Mouse (Mus musculus) testis, adult 2 months (tissue): ENCODE results near the gene Btbd11. TPM values are rescaled to one million over a fixed set of nuclear protein-coding genes. Genes with fewer than 3 reads are reported as not detected.

Source experiments
- H3K27ac ChIP-seq: fragments of 200-500 bp; 2 replicates; pipeline ENCODE4 v1.5.1; 2012; ENCODE audit warnings: low read depth, low read length; ENCODE audit not compliant: control insufficient read depth, insufficient read depth
- H3K27me3 ChIP-seq: fragments of 200-500 bp; 2 replicates; pipeline ENCODE4 v1.6.1; 2012; ENCODE audit warnings: mild to moderate bottlenecking, low read length, moderate library complexity; ENCODE audit not compliant: control insufficient read depth, insufficient read depth
- H3K36me3 ChIP-seq: fragments of 200-500 bp; 2 replicates; pipeline ENCODE4 v1.6.1; 2012; ENCODE audit warnings: mild to moderate bottlenecking, low read length; ENCODE audit not compliant: control insufficient read depth, insufficient read depth
- H3K4me1 ChIP-seq: fragments of 200-500 bp; 2 replicates; pipeline ENCODE4 v1.6.1; 2012; ENCODE audit warnings: low read length; ENCODE audit not compliant: control insufficient read depth, insufficient read depth
- H3K4me3 ChIP-seq: fragments of 200-500 bp; 2 replicates; pipeline ENCODE4 v1.5.1; 2012; ENCODE audit warnings: low read depth, mild to moderate bottlenecking, low read length, moderate library complexity, mixed read lengths; ENCODE audit not compliant: control insufficient read depth
- CTCF ChIP-seq: fragments of 200-500 bp; IDR thresholded peaks from 2 replicates; pipeline ENCODE4 v1.5.1; 2012; ENCODE audit warnings: low read depth, mild to moderate bottlenecking, inconsistent platforms, low read length, moderate library complexity; ENCODE audit not compliant: control insufficient read depth, insufficient read depth, insufficient replicate concordance
- POLR2A ChIP-seq: fragments of 200-500 bp; IDR thresholded peaks from 2 replicates; pipeline ENCODE4 v1.6.1; 2012; ENCODE audit warnings: low read depth, mild to moderate bottlenecking, inconsistent platforms, low read length, moderate library complexity; ENCODE audit not compliant: control insufficient read depth
- polyA plus RNA-seq: library from polyadenylated mRNA; depleted of rRNA; stranded (reverse); fragments of >200 nt; gene quantifications from 2 replicates; pipeline ENCODE4 v1.2.3, GENCODE M21; 2012

Gene Btbd11
- polyA plus RNA-seq, 1 experiment, result 0.25 TPM

- TF ChIP-seq CTCF (no peak), POLR2A (no peak)
- Histone ChIP-seq H3K27ac (no peak overlapping the region), H3K4me3 (no peak overlapping the region), H3K36me3 (no peaks in the 10 kb centered on the region), H3K4me1 (no peaks in the 10 kb centered on the region), H3K27me3 (no peaks in the 10 kb centered on the region)
These were observed 153.9 kb downstream of the Btbd11 start for GRCm38 (mm10) chr10:85540311-85541093.

- H3K27ac ChIP-seq, result no peak overlapping the region
- H3K36me3 ChIP-seq, result no peaks in the 10 kb centered on the region
- TF ChIP-seq POLR2A (no peak), CTCF (no peak)
- no peaks in the 10 kb centered on the region for H3K4me1 ChIP-seq
- no peaks in the 10 kb centered on the region for H3K27me3 ChIP-seq
- H3K4me3 ChIP-seq, result no peak overlapping the region
These were observed 154.9 kb downstream of the Btbd11 start for GRCm38 (mm10) chr10:85541481-85541880.

GRCm38 (mm10) chr10:85541892-85542630 lies 155.4 kb downstream of the Btbd11 start:
- Histone ChIP-seq H3K27me3 (no peaks in the 10 kb centered on the region), H3K27ac (no peak overlapping the region), H3K4me1 (no peaks in the 10 kb centered on the region), H3K36me3 (no peaks in the 10 kb centered on the region), H3K4me3 (no peak overlapping the region)
- TF ChIP-seq CTCF (no peak), POLR2A (no peak)

- TF ChIP-seq CTCF (no peak), POLR2A (no peak)
- no peaks in the 10 kb centered on the region for H3K27me3 ChIP-seq
- no peaks in the 10 kb centered on the region for H3K4me1 ChIP-seq
- H3K4me3 ChIP-seq, result no peak overlapping the region
- no peaks in the 10 kb centered on the region for H3K36me3 ChIP-seq
- H3K27ac ChIP-seq, result no peak overlapping the region
These were observed 156.7 kb downstream of the Btbd11 start for GRCm38 (mm10) chr10:85543281-85543680.

GRCm38 (mm10) chr10:85544991-85545390 lies 158.4 kb downstream of the Btbd11 start:
- H3K36me3 ChIP-seq, result no peaks in the 10 kb centered on the region
- no peak overlapping the region for H3K4me3 ChIP-seq
- no peaks in the 10 kb centered on the region for H3K4me1 ChIP-seq
- no peak overlapping the region for H3K27ac ChIP-seq
- H3K27me3 ChIP-seq, result no peaks in the 10 kb centered on the region
- TF ChIP-seq CTCF, result no peak
- no peak for TF ChIP-seq POLR2A

- Histone ChIP-seq H3K27ac (no peak overlapping the region), H3K4me1 (no peaks in the 10 kb centered on the region), H3K36me3 (no peaks in the 10 kb centered on the region), H3K27me3 (no peaks in the 10 kb centered on the region), H3K4me3 (no peak overlapping the region)
- TF ChIP-seq CTCF (no peak), POLR2A (no peak)
These were observed 168.6 kb downstream of the Btbd11 start for GRCm38 (mm10) chr10:85555193-85555592.

GRCm38 (mm10) chr10:85561418-85561817 lies 174.8 kb downstream of the Btbd11 start:
- Histone ChIP-seq H3K4me1 (peaks cover 4% of the 10 kb centered on the region), H3K36me3 (no peaks in the 10 kb centered on the region), H3K4me3 (no peak overlapping the region), H3K27ac (no peak overlapping the region), H3K27me3 (no peaks in the 10 kb centered on the region)
- TF ChIP-seq POLR2A (no peak), CTCF (peak; percentile 64; the same call in 1 of the 2 replicates)

GRCm38 (mm10) chr10:85571456-85571855 lies 184.8 kb downstream of the Btbd11 start:
- Histone ChIP-seq H3K4me3 (no peak overlapping the region), H3K27me3 (no peaks in the 10 kb centered on the region), H3K4me1 (no peaks in the 10 kb centered on the region), H3K36me3 (no peaks in the 10 kb centered on the region), H3K27ac (no peak overlapping the region)
- no peak for TF ChIP-seq CTCF
- no peak for TF ChIP-seq POLR2A
